Mouse (Mus musculus) bone marrow macrophage, adult 2 months (primary cell): ENCODE measurements around the gene Trpt1.

Experiments
- CTCF ChIP-seq: IDR thresholded peaks from 2 replicates; pipeline ENCODE4 v1.5.1; 2012; ENCODE audit warnings: low read depth, mild to moderate bottlenecking, low read length, moderate library complexity
- POLR2A ChIP-seq: IDR thresholded peaks from 2 replicates; pipeline ENCODE4 v1.6.1; 2012; ENCODE audit warnings: mild to moderate bottlenecking, low read depth, low read length, borderline replicate concordance

DNA sequence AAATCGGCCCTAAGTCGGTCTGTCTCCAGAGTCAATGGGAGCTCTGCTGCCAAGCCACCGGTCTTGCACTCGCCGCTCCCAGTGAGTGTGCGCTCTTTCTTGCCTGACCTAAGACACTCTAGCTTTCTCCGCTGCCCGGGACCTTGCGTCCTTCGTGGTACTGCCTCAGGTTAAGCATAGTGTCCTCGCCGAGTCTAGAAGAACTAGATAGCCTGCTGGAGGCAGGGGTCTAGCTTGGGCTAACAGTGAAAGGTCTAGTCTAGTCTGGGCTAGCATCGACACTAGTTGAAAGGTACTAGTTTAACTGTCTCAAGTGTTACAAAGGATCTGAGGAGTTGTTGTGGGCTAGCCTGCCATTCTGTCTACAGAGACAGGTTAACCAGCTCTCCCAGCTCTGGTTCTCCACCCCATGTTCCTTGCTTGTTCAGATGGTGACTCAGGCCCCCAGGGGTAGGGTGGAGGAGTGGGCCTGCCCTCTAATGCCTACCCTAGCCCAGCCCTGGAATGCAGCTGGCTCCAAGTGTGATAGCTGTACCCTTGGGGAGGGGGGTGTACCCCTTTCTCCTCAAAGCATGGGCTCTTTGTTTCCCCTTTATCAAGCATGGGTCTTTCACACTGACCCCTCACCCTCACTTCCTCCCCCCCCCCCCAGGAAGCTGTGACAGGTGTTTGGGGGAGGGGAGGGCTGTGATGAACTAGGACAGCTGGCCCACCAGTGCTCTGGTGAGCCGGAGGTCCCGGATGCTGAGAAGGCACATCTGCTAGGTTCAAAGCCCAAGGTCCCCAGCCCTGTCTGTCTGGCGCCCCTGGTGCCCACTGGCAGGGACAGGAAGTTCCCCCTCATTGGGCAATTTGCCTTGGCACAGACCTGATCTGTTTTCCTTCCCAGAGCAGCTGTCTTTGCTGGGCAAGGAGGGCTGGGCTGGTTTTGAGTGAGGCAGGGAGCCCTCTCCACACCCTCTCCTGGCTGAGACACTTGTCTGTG, 20.1 kb upstream of the Trpt1 start, which contains the start of gene Plcb3:
- TF ChIP-seq POLR2A: no peak
- TF ChIP-seq CTCF: no peak
